Mouse (Mus musculus) lung, embryonic 14.5 days (tissue): ENCODE results near the gene Pibf1. TPM values are rescaled to one million over a fixed set of nuclear protein-coding genes. Genes with fewer than 3 reads are reported as not detected.

Experiments
- ATAC-seq: fragments of 200-750 bp; cut with Nextera tagmentation; 2 replicates; pipeline ENCODE4 v1.8.0; 2017; ENCODE audit warnings: mild to moderate bottlenecking, moderate TSS enrichment, moderate library complexity; ENCODE audit not compliant: insufficient read depth
- DNase-seq: peaks from one replicate; pipeline ENCODE4 v3.0.0-alpha.2; 2015
- H3K27ac ChIP-seq: fragments of 300-500 bp; sonication (generic); 2 replicates; pipeline ENCODE4 v1.5.1; 2014; ENCODE audit warnings: low read depth, mild to moderate bottlenecking, moderate library complexity
- H3K27me3 ChIP-seq: fragments of 300-500 bp; sonication (generic); 2 replicates; pipeline ENCODE4 v1.6.1; 2014; ENCODE audit warnings: low read length, control low read depth; ENCODE audit not compliant: insufficient read depth
- H3K36me3 ChIP-seq: fragments of 300-500 bp; sonication (generic); 2 replicates; pipeline ENCODE4 v1.6.1; 2014; ENCODE audit warnings: control low read depth; ENCODE audit not compliant: insufficient read depth
- H3K4me1 ChIP-seq: fragments of 300-500 bp; sonication (generic); 2 replicates; pipeline ENCODE4 v1.6.1; 2014; ENCODE audit warnings: antibody characterized with exemption, control low read depth; ENCODE audit not compliant: insufficient read depth
- H3K4me2 ChIP-seq: fragments of 300-500 bp; sonication (generic); 2 replicates; pipeline ENCODE4 v1.6.1; 2014; ENCODE audit warnings: mild to moderate bottlenecking
- H3K4me3 ChIP-seq: fragments of 300-500 bp; sonication (generic); 2 replicates; pipeline ENCODE4 v1.5.1; 2014; ENCODE audit warnings: low read depth, low read length
- H3K9ac ChIP-seq: fragments of 300-500 bp; sonication (generic); 2 replicates; pipeline ENCODE4 v1.6.1; 2014
- H3K9me3 ChIP-seq: fragments of 300-500 bp; sonication (generic); 2 replicates; pipeline ENCODE4 v1.6.1; 2016; ENCODE audit warnings: low read depth, low read length, control low read depth
- CTCF ChIP-seq: IDR thresholded peaks from 2 replicates; pipeline ENCODE4 v1.5.1; 2016; ENCODE audit warnings: antibody characterized with exemption, low read depth
- WGBS: fragments of 180-500 bp; shearing (Covaris S2); extraction: QIAGEN DNeasy Blood & Tissue Kit; methylation state at CpG from one replicate; pipeline ENCODE4 v1.1.7; 2014; 5-methylcytosine and 5-hydroxymethylcytosine counted together
- polyA plus RNA-seq: library from polyadenylated mRNA; unstranded; fragments of >200 nt; fragmentation: Nextera tagmentation; extraction: Ambion mirVana; gene quantifications from 2 replicates; pipeline ENCODE4 v1.2.1, GENCODE M21; 2014

The Pibf1 gene
- polyA plus RNA-seq, 1 experiment from 2014 or later, result 18.9 TPM

- TF ChIP-seq CTCF, result no peak
- H3K9ac ChIP-seq, result no peak overlapping the region
- H3K4me2 ChIP-seq, result no peak overlapping the region
- H3K27me3 ChIP-seq, result no peaks in the 10 kb centered on the region
- H3K4me1 ChIP-seq, result no peaks in the 10 kb centered on the region
- 92% methylated on average over 4 of the region's 4 CpGs for WGBS
- ATAC-seq, result no peak
- peaks cover 8% of the 10 kb centered on the region; the same call in 1 of the 2 replicates for H3K36me3 ChIP-seq
- H3K27ac ChIP-seq, result no peak overlapping the region
- H3K9me3 ChIP-seq, result no peaks in the 10 kb centered on the region
- H3K4me3 ChIP-seq, result no peak overlapping the region
- no peak for DNase-seq
Observed at GRCm38 (mm10) chr14:99124076-99124475, 24.9 kb downstream of the Pibf1 start.

GRCm38 (mm10) chr14:99126713-99127112 lies 27.5 kb downstream of the Pibf1 start:
- WGBS, result 77% methylated on average over 4 of the region's 4 CpGs
- TF ChIP-seq CTCF, result no peak
- Histone ChIP-seq H3K9me3 (no peaks in the 10 kb centered on the region), H3K9ac (no peak overlapping the region), H3K4me3 (no peak overlapping the region), H3K27ac (no peak overlapping the region), H3K4me2 (no peak overlapping the region), H3K27me3 (no peaks in the 10 kb centered on the region), H3K36me3 (peaks cover 16% of the 10 kb centered on the region; the same call in 1 of the 2 replicates), H3K4me1 (no peaks in the 10 kb centered on the region)
- no peak for DNase-seq
- ATAC-seq, result no peak

- H3K9me3 ChIP-seq, result no peaks in the 10 kb centered on the region
- no peaks in the 10 kb centered on the region for H3K4me1 ChIP-seq
- ATAC-seq, result no peak
- DNase-seq, result no peak
- H3K27ac ChIP-seq, result no peak overlapping the region
- H3K4me2 ChIP-seq, result no peak overlapping the region
- no peaks in the 10 kb centered on the region for H3K27me3 ChIP-seq
- no peak overlapping the region for H3K9ac ChIP-seq
- H3K36me3 ChIP-seq, result peaks cover 17% of the 10 kb centered on the region; the same call in 1 of the 2 replicates
- TF ChIP-seq CTCF, result no peak
- WGBS, result 69% methylated on average over 1 of the region's 1 CpGs
- no peak overlapping the region for H3K4me3 ChIP-seq
Observed at GRCm38 (mm10) chr14:99127509-99127908, 28.3 kb downstream of the Pibf1 start.

- ATAC-seq, result no peak
- no peak overlapping the region for H3K27ac ChIP-seq
- H3K9me3 ChIP-seq, result no peaks in the 10 kb centered on the region
- H3K4me1 ChIP-seq, result no peaks in the 10 kb centered on the region
- 0 out of 2 replicates have a peak, but pooled peaks cover 19% of the 10 kb centered on the region for H3K36me3 ChIP-seq
- no peaks in the 10 kb centered on the region for H3K27me3 ChIP-seq
- H3K9ac ChIP-seq, result no peak overlapping the region
- DNase-seq, result no peak
- H3K4me2 ChIP-seq, result no peak overlapping the region
- WGBS, result 90% methylated on average over 2 of the region's 2 CpGs
- H3K4me3 ChIP-seq, result no peak overlapping the region
- TF ChIP-seq CTCF, result no peak
Observed at GRCm38 (mm10) chr14:99129050-99129449, 29.8 kb downstream of the Pibf1 start.

- no peak for DNase-seq
- H3K4me3 ChIP-seq, result no peak overlapping the region
Observed at GRCm38 (mm10) chr14:99134048-99134447, 34.8 kb downstream of the Pibf1 start.

GRCm38 (mm10) chr14:99135761-99136160 lies 36.5 kb downstream of the Pibf1 start:
- WGBS, result 86% methylated on average over 9 of the region's 9 CpGs
- DNase-seq (no peak), ATAC-seq (no peak)
- H3K27ac ChIP-seq, result no peak overlapping the region
- H3K9ac ChIP-seq, result no peak overlapping the region
- H3K27me3 ChIP-seq, result no peaks in the 10 kb centered on the region
- TF ChIP-seq CTCF, result no peak
- H3K4me3 ChIP-seq, result no peak overlapping the region
- no peaks in the 10 kb centered on the region for H3K9me3 ChIP-seq
- H3K4me2 ChIP-seq, result no peak overlapping the region
- no peaks in the 10 kb centered on the region for H3K4me1 ChIP-seq
- peaks cover 43% of the 10 kb centered on the region for H3K36me3 ChIP-seq

More at GRCm38 (mm10) chr14:99134048-99134447, 34.8 kb downstream of the Pibf1 start:
- no peaks in the 10 kb centered on the region for H3K27me3 ChIP-seq
- WGBS, result 91% methylated on average over 2 of the region's 2 CpGs
- no peaks in the 10 kb centered on the region for H3K4me1 ChIP-seq
- no peak overlapping the region for H3K4me2 ChIP-seq
- no peaks in the 10 kb centered on the region for H3K9me3 ChIP-seq
- no peak for TF ChIP-seq CTCF
- H3K36me3 ChIP-seq, result peaks cover 43% of the 10 kb centered on the region
- ATAC-seq, result no peak
- no peak overlapping the region for H3K27ac ChIP-seq
- no peak overlapping the region for H3K9ac ChIP-seq

GRCm38 (mm10) chr14:99136297-99136696 lies 37.1 kb downstream of the Pibf1 start:
- ATAC-seq, result no peak
- DNase-seq, result no peak
- no peak for TF ChIP-seq CTCF
- Histone ChIP-seq H3K27ac (no peak overlapping the region), H3K9me3 (no peaks in the 10 kb centered on the region), H3K36me3 (peaks cover 38% of the 10 kb centered on the region), H3K4me3 (no peak overlapping the region), H3K4me1 (no peaks in the 10 kb centered on the region), H3K9ac (no peak overlapping the region), H3K27me3 (no peaks in the 10 kb centered on the region), H3K4me2 (no peak overlapping the region)
- whole genome bisulfite sequencing, result 91% methylated on average over 16 of the region's 16 CpGs

- DNase-seq (no peak), ATAC-seq (no peak)
- Histone ChIP-seq H3K4me1 (no peaks in the 10 kb centered on the region), H3K4me2 (no peak overlapping the region), H3K27me3 (no peaks in the 10 kb centered on the region), H3K4me3 (no peak overlapping the region), H3K9me3 (no peaks in the 10 kb centered on the region), H3K9ac (no peak overlapping the region), H3K27ac (no peak overlapping the region), H3K36me3 (peaks cover 28% of the 10 kb centered on the region)
- no peak for TF ChIP-seq CTCF
- WGBS, result 84% methylated on average over 2 of the region's 2 CpGs
Observed at GRCm38 (mm10) chr14:99140036-99140435, 40.8 kb downstream of the Pibf1 start.
